Mouse (Mus musculus) neural tube, embryonic 13.5 days (tissue): Measurements from ENCODE around the gene A830005F24Rik. TPM values are rescaled to one million over a fixed set of nuclear protein-coding genes. Genes with fewer than 3 reads are reported as not detected.
"Not testable (repeated sequence)": the region's sequence is repeated elsewhere in the genome, so short reads cannot be mapped to it uniquely, and the experiment has no call there.

Source experiments
- ATAC-seq: fragments of 200-750 bp; cut with Nextera tagmentation; 2 replicates; pipeline ENCODE4 v1.8.0; 2017; ENCODE audit warnings: low read depth, mild to moderate bottlenecking, moderate TSS enrichment, moderate library complexity
- H3K27ac ChIP-seq: fragments of 300-500 bp; sonication (generic); replicated peaks from 2 replicates; pipeline ENCODE4 v1.5.1; 2015; ENCODE audit warnings: moderate library complexity, mild to moderate bottlenecking, inconsistent platforms
- H3K27me3 ChIP-seq: fragments of 300-500 bp; sonication (generic); 2 replicates; pipeline ENCODE4 v1.6.1; 2015; ENCODE audit warnings: mild to moderate bottlenecking, inconsistent platforms
- H3K36me3 ChIP-seq: fragments of 300-500 bp; sonication (generic); 2 replicates; pipeline ENCODE4 v1.6.1; 2015; ENCODE audit warnings: mild to moderate bottlenecking, inconsistent platforms
- H3K4me1 ChIP-seq: fragments of 300-500 bp; sonication (generic); replicated peaks from 2 replicates; pipeline ENCODE4 v1.6.1; 2015; ENCODE audit warnings: inconsistent platforms
- H3K4me2 ChIP-seq: fragments of 300-500 bp; sonication (generic); 2 replicates; pipeline ENCODE4 v1.6.1; 2015; ENCODE audit warnings: inconsistent platforms, mild to moderate bottlenecking, moderate library complexity
- H3K4me3 ChIP-seq: fragments of 300-500 bp; sonication (generic); 2 replicates; pipeline ENCODE4 v1.5.1; 2015; ENCODE audit warnings: mild to moderate bottlenecking, inconsistent platforms
- H3K9ac ChIP-seq: fragments of 300-500 bp; sonication (generic); 2 replicates; pipeline ENCODE4 v1.6.1; 2015; ENCODE audit warnings: moderate library complexity, mild to moderate bottlenecking, inconsistent platforms
- H3K9me3 ChIP-seq: fragments of 300-500 bp; sonication (generic); 2 replicates; pipeline ENCODE4 v1.6.1; 2016; ENCODE audit warnings: inconsistent platforms
- WGBS: fragments of 180-500 bp; shearing (Covaris S2); methylation state at CpG from one replicate; pipeline ENCODE4 v1.1.7; 2015; 5-methylcytosine and 5-hydroxymethylcytosine counted together
- polyA plus RNA-seq: library from polyadenylated mRNA; unstranded; fragments of >200 nt; fragmentation: Nextera tagmentation; extraction: Ambion mirVana; gene quantifications from 2 replicates; pipeline ENCODE4 v1.2.1, GENCODE M21; 2015

Gene A830005F24Rik
- polyA plus RNA-seq, 1 experiment from 2014 or later, result 4.0 TPM

- Histone ChIP-seq H3K4me1 (peaks cover 18% of the 10 kb centered on the region), H3K4me2 (no peak overlapping the region), H3K27ac (no peak overlapping the region), H3K9me3 (peaks cover 5% of the 10 kb centered on the region; the same call in 1 of the 2 replicates), H3K9ac (no peak overlapping the region), H3K27me3 (no peaks in the 10 kb centered on the region), H3K36me3 (no peaks in the 10 kb centered on the region), H3K4me3 (no peak overlapping the region)
- WGBS, result 86% methylated on average over 4 of the region's 4 CpGs
- ATAC-seq, result no peak
Measured at GRCm38 (mm10) chr13:48515861-48516260, 2.5 kb downstream of the A830005F24Rik start.

- not testable (repeated sequence) for H3K4me2 ChIP-seq, H3K9ac ChIP-seq, H3K36me3 ChIP-seq, H3K4me1 ChIP-seq, H3K9me3 ChIP-seq, H3K27ac ChIP-seq, H3K4me3 ChIP-seq, H3K27me3 ChIP-seq, ATAC-seq
Measured at GRCm38 (mm10) chr13:48519122-48519521, 5.8 kb downstream of the A830005F24Rik start.

GRCm38 (mm10) chr13:48525745-48526144 is 12.4 kb downstream of the A830005F24Rik start:
- Histone ChIP-seq H3K36me3 (no peaks in the 10 kb centered on the region), H3K4me1 (no peaks in the 10 kb centered on the region), H3K9ac (no peak overlapping the region), H3K4me3 (no peak overlapping the region), H3K27ac (no peak overlapping the region), H3K9me3 (0 out of 2 replicates have a peak, but pooled peaks cover under 1% of the 10 kb centered on the region), H3K27me3 (no peaks in the 10 kb centered on the region), H3K4me2 (no peak overlapping the region)
- 86% methylated on average over 5 of the region's 5 CpGs for WGBS
- ATAC-seq, result no peak

DNA sequence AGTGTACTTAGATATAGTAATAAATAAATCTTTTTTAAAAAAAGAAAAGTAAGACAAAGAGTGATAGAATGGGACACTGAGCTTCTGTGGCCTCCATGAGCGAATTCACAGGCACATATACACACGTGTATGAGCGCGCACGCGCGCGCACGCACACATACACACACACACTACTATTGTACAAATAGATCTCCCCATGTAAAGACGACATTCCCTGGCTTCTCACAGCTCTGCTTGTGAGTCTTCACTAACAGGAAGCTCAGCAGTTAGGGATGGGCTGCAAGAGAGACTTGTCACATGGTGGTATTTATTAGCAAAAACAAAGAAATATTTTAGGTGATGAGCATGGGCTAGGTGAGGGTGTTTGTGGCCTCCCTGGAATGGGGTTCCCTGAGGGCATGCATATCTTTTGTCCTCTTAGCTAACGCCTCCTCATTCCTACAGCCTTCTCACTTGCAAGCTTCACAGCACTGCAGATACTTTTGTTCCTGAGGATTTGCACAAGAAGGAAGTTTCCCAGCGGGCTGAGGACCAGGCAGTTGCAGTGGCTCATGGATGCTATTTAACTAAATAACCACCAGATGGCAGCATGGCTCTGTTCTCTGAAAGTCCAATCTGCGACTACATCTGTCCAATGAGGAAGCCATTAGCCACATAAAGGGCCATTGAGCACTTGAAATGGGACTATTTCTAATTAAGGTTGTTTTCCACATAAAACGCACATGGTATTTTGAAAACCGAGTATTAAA is 14.9 kb downstream of the A830005F24Rik start:
- Histone ChIP-seq H3K9ac (no peak overlapping the region), H3K27ac (no peak overlapping the region), H3K4me2 (no peak overlapping the region), H3K4me1 (no peaks in the 10 kb centered on the region), H3K4me3 (no peak overlapping the region), H3K36me3 (no peaks in the 10 kb centered on the region), H3K9me3 (no peaks in the 10 kb centered on the region), H3K27me3 (no peaks in the 10 kb centered on the region)
- WGBS, result 51% methylated on average over 15 of the region's 15 CpGs
- peak; percentile 69 for ATAC-seq

GRCm38 (mm10) chr13:48529028-48529427 is 15.7 kb downstream of the A830005F24Rik start:
- H3K4me3 ChIP-seq, result no peak overlapping the region
- peak; percentile 28; the same call in 1 of the 2 replicates for ATAC-seq
- H3K27me3 ChIP-seq, result no peaks in the 10 kb centered on the region
- no peak overlapping the region for H3K9ac ChIP-seq
- WGBS, result 45% methylated on average over 2 of the region's 2 CpGs
- H3K27ac ChIP-seq, result no peak overlapping the region
- no peaks in the 10 kb centered on the region for H3K4me1 ChIP-seq
- no peak overlapping the region for H3K4me2 ChIP-seq
- no peaks in the 10 kb centered on the region for H3K9me3 ChIP-seq
- no peaks in the 10 kb centered on the region for H3K36me3 ChIP-seq

DNA sequence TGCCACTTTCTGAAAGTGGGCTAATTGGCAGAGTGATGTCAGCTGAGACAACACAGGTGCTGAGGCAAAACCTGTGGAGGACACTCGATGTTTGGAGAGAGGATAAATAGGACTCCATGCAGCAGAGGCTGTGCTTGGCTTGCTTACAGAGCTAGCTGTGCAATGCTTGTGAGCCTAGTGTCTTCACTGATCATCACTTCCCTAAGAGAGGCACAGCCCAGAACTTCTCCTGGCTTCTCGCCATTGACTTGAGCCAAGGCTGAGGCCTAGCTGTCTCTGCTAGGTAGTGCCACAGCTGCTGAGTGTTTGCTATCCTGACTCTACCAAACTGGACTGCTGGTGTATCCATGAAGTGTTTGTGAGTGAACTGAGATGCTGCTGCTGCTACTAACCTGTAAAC is 17.3 kb downstream of the A830005F24Rik start:
- ATAC-seq, result no peak

GRCm38 (mm10) chr13:48531448-48531847 is 18.1 kb downstream of the A830005F24Rik start:
- Histone ChIP-seq H3K27me3 (no peaks in the 10 kb centered on the region), H3K4me1 (no peaks in the 10 kb centered on the region), H3K9ac (no peak overlapping the region), H3K27ac (no peak overlapping the region), H3K4me2 (no peak overlapping the region), H3K36me3 (peaks cover 9% of the 10 kb centered on the region; the same call in 1 of the 2 replicates), H3K9me3 (no peaks in the 10 kb centered on the region), H3K4me3 (no peak overlapping the region)
- 84% methylated on average over 2 of the region's 2 CpGs for WGBS
- ATAC-seq, result no peak

More for the DNA sequence above, 17.3 kb downstream of the A830005F24Rik start:
- H3K4me3 ChIP-seq, result no peak overlapping the region
- H3K9ac ChIP-seq, result no peak overlapping the region
- WGBS, result 85% methylated on average over 2 of the region's 2 CpGs
- no peaks in the 10 kb centered on the region for H3K9me3 ChIP-seq
- H3K4me2 ChIP-seq, result no peak overlapping the region
- no peaks in the 10 kb centered on the region for H3K27me3 ChIP-seq
- H3K4me1 ChIP-seq, result no peaks in the 10 kb centered on the region
- H3K36me3 ChIP-seq, result peaks cover 6% of the 10 kb centered on the region; the same call in 1 of the 2 replicates
- no peak overlapping the region for H3K27ac ChIP-seq

DNA sequence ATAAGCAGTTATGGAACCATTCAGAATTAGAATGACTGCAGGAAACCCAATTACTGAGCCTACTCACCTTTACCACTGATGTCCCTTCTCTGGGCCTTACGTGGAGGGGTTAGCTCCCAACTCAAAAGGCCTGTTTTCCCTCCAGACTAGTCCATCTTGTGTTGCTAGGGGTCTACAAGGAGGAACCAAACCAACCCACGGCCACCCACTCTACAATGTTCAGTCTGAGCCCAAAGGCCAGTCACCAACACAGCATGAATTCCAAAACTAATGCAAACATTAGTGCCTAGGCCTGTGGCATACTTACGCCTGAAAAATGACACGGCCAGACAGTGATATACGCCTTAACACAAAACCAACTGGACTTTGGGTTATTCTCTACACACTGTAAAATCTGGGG is 20.1 kb downstream of the A830005F24Rik start:
- peaks cover 2% of the 10 kb centered on the region; the same call in 1 of the 2 replicates for H3K4me1 ChIP-seq
- H3K27me3 ChIP-seq, result no peaks in the 10 kb centered on the region
- peaks cover 16% of the 10 kb centered on the region for H3K36me3 ChIP-seq
- no peak overlapping the region for H3K4me3 ChIP-seq
- no peak overlapping the region for H3K9ac ChIP-seq
- H3K27ac ChIP-seq, result no peak overlapping the region
- ATAC-seq, result no peak
- H3K9me3 ChIP-seq, result no peaks in the 10 kb centered on the region
- WGBS, result 86% methylated on average over 5 of the region's 5 CpGs
- H3K4me2 ChIP-seq, result no peak overlapping the region

DNA sequence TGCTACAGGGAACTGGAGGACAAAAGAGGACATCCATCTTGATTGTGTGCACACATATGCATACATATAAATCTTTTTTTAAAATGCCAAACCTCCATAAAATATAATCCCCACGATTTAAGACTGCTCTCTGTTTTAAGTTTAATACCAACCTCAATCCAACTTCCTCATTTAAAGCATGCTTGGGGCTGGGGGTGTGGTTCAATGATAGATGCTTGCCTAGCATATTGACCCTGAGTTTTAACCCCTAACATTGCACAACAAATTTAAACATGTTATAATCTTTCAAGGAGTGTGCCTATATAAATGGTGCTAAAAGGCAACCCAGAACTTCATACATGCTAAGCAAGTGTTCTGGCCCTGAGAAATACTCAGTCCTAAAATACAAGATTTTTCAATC is 27.1 kb downstream of the A830005F24Rik start:
- peaks cover 10% of the 10 kb centered on the region; the same call in 1 of the 2 replicates for H3K36me3 ChIP-seq
- H3K9me3 ChIP-seq, result no peaks in the 10 kb centered on the region
- 44% methylated on average over 1 of the region's 1 CpGs for WGBS
- no peak overlapping the region for H3K4me2 ChIP-seq
- H3K27ac ChIP-seq, result no peak overlapping the region
- H3K9ac ChIP-seq, result no peak overlapping the region
- H3K4me1 ChIP-seq, result peaks cover 53% of the 10 kb centered on the region
- no peak overlapping the region for H3K4me3 ChIP-seq
- H3K27me3 ChIP-seq, result no peaks in the 10 kb centered on the region
- no peak for ATAC-seq

DNA sequence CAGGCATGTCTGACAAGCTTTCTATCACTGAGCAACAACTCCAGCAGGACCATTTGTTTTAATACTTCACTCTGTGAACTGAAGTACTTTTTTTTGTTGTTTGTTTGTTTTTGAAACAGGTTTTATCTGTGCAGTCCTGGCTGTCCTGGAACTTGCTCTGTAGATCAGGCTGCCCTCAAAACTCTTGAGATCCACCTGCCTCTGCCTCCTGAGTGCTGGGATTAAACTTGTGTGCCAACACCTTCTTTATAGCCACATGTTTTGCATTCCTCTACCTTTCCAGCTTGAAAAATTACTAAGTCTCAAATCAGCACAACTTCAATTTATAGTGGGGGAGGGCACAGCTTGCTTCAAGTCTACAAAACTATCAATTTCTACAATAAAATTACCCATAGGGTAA is 31.0 kb downstream of the A830005F24Rik start:
- ATAC-seq, result no peak
- Histone ChIP-seq H3K9ac (no peak overlapping the region), H3K4me1 (peaks cover 48% of the 10 kb centered on the region), H3K27ac (no peak overlapping the region), H3K9me3 (no peaks in the 10 kb centered on the region), H3K27me3 (no peaks in the 10 kb centered on the region), H3K4me3 (peak overlapping the region; percentile 96; the same call in 1 of the 2 replicates), H3K36me3 (no peaks in the 10 kb centered on the region), H3K4me2 (peak overlapping the region; percentile 79)

- 52% methylated on average over 4 of the region's 4 CpGs for WGBS
- H3K27ac ChIP-seq, result peak overlapping the region; percentile 100; the same call in 1 of the 2 replicates
Measured at GRCm38 (mm10) chr13:48544867-48545266, 31.5 kb downstream of the A830005F24Rik start.

GRCm38 (mm10) chr13:48545476-48546281 is 32.3 kb downstream of the A830005F24Rik start:
- peak overlapping the region; percentile 79 for H3K4me2 ChIP-seq
- no peaks in the 10 kb centered on the region for H3K9me3 ChIP-seq
- peak overlapping the region; percentile 96 for H3K4me3 ChIP-seq
- H3K9ac ChIP-seq, result peak overlapping the region; percentile 99
- H3K27ac ChIP-seq, result peak overlapping the region; percentile 100
- H3K27me3 ChIP-seq, result no peaks in the 10 kb centered on the region
- no peaks in the 10 kb centered on the region for H3K36me3 ChIP-seq
- under 1% methylated on average over 60 of the region's 72 CpGs for WGBS
- H3K4me1 ChIP-seq, result peaks cover 37% of the 10 kb centered on the region
- ATAC-seq, result peak; percentile 90

More at GRCm38 (mm10) chr13:48544867-48545266, 31.5 kb downstream of the A830005F24Rik start:
- Histone ChIP-seq H3K9me3 (no peaks in the 10 kb centered on the region), H3K36me3 (no peaks in the 10 kb centered on the region), H3K4me3 (peak overlapping the region; percentile 96), H3K27me3 (no peaks in the 10 kb centered on the region), H3K4me2 (peak overlapping the region; percentile 79), H3K9ac (peak overlapping the region; percentile 99), H3K4me1 (peaks cover 44% of the 10 kb centered on the region)
- no peak for ATAC-seq
